Mouse (Mus musculus): ENCODE measurements around the gene Zscan21. TPM values are rescaled to one million over a fixed set of nuclear protein-coding genes. Genes with fewer than 3 reads are reported as not detected.

Gene Zscan21
- polyA plus RNA-seq (2015; fragmentation: Nextera tagmentation; extraction: Ambion mirVana), result 40.8 and 44.2 TPM in 2 replicates

GRCm38 (mm10) chr5:138116255-138117198 is at the start of gene Zscan21:
Gene Zscan21, plus strand, starts transcription at chr5:138116903.
- H3K4me2 ChIP-seq (ENCODE audit: low read depth, low read length), result peak within 1 kb of the TSS; percentile 58
- no peaks in the 10 kb centered on the region; the same call in 1 of the 2 replicates for H3K36me3 ChIP-seq (ENCODE audit: control insufficient read depth, insufficient read depth, low read length)
- no peaks in the 10 kb centered on the region for H3K9me3 ChIP-seq (ENCODE audit: control insufficient read depth, low read length)
- no peaks in the 10 kb centered on the region for H3K27me3 ChIP-seq (replicated peaks; ENCODE audit: control insufficient read depth, insufficient read depth, low read length)
- peak within 1 kb of the TSS; percentile 71 for H3K9ac ChIP-seq (ENCODE audit: low read depth, low read length)
- ATAC-seq, result peak; percentile 99
- peak within 1 kb of the TSS; percentile 59 for H3K4me3 ChIP-seq (ENCODE audit: low read length)
- WGBS, result 6% methylated on average over 38 of the region's 38 CpGs
- H3K4me1 ChIP-seq (ENCODE audit: control insufficient read depth, insufficient read depth, low read length), result peaks cover 11% of the 10 kb centered on the region; the same call in 1 of the 2 replicates
- H3K27ac ChIP-seq (ENCODE audit: low read length), result peak within 1 kb of the TSS; percentile 88

- WGBS, result 83% methylated on average over 4 of the region's 4 CpGs
- Histone ChIP-seq H3K27me3 (replicated peaks; ENCODE audit: control insufficient read depth, insufficient read depth, low read length) (no peaks in the 10 kb centered on the region), H3K9me3 (ENCODE audit: control insufficient read depth, low read length) (no peaks in the 10 kb centered on the region), H3K4me3 (ENCODE audit: low read length) (no peak overlapping the region), H3K9ac (ENCODE audit: low read depth, low read length) (no peak overlapping the region), H3K4me1 (ENCODE audit: control insufficient read depth, insufficient read depth, low read length) (no peaks in the 10 kb centered on the region), H3K4me2 (ENCODE audit: low read depth, low read length) (no peak overlapping the region), H3K36me3 (ENCODE audit: control insufficient read depth, insufficient read depth, low read length) (no peaks in the 10 kb centered on the region), H3K27ac (ENCODE audit: low read length) (no peak overlapping the region)
- ATAC-seq, result no peak
Observed at GRCm38 (mm10) chr5:138073803-138074202, 42.9 kb upstream of the Zscan21 start.

GRCm38 (mm10) chr5:138075684-138076083 is 41.0 kb upstream of the Zscan21 start:
- ATAC-seq, result no peak
- no peaks in the 10 kb centered on the region for H3K27me3 ChIP-seq (replicated peaks; ENCODE audit: control insufficient read depth, insufficient read depth, low read length)
- no peaks in the 10 kb centered on the region for H3K36me3 ChIP-seq (ENCODE audit: control insufficient read depth, insufficient read depth, low read length)
- no peak overlapping the region for H3K4me2 ChIP-seq (ENCODE audit: low read depth, low read length)
- 76% methylated on average over 3 of the region's 3 CpGs for WGBS
- no peak overlapping the region for H3K9ac ChIP-seq (ENCODE audit: low read depth, low read length)
- no peak overlapping the region for H3K4me3 ChIP-seq (ENCODE audit: low read length)
- no peaks in the 10 kb centered on the region for H3K4me1 ChIP-seq (ENCODE audit: control insufficient read depth, insufficient read depth, low read length)
- no peak overlapping the region for H3K27ac ChIP-seq (ENCODE audit: low read length)
- H3K9me3 ChIP-seq (ENCODE audit: control insufficient read depth, low read length), result no peaks in the 10 kb centered on the region

- H3K9ac ChIP-seq (ENCODE audit: low read depth, low read length), result no peak overlapping the region
- 54% methylated on average over 2 of the region's 2 CpGs for WGBS
- no peak for ATAC-seq
- no peak overlapping the region for H3K27ac ChIP-seq (ENCODE audit: low read length)
- no peaks in the 10 kb centered on the region for H3K36me3 ChIP-seq (ENCODE audit: control insufficient read depth, insufficient read depth, low read length)
- no peaks in the 10 kb centered on the region for H3K9me3 ChIP-seq (ENCODE audit: control insufficient read depth, low read length)
- H3K4me2 ChIP-seq (ENCODE audit: low read depth, low read length), result no peak overlapping the region
- no peaks in the 10 kb centered on the region for H3K4me1 ChIP-seq (ENCODE audit: control insufficient read depth, insufficient read depth, low read length)
- no peaks in the 10 kb centered on the region for H3K27me3 ChIP-seq (replicated peaks; ENCODE audit: control insufficient read depth, insufficient read depth, low read length)
- H3K4me3 ChIP-seq (ENCODE audit: low read length), result no peak overlapping the region
Observed at GRCm38 (mm10) chr5:138076148-138076547, 40.6 kb upstream of the Zscan21 start.

- WGBS, result 92% methylated on average over 5 of the region's 5 CpGs
- Histone ChIP-seq H3K9me3 (ENCODE audit: control insufficient read depth, low read length) (no peaks in the 10 kb centered on the region), H3K9ac (ENCODE audit: low read depth, low read length) (no peak overlapping the region), H3K27ac (ENCODE audit: low read length) (no peak overlapping the region), H3K4me2 (ENCODE audit: low read depth, low read length) (no peak overlapping the region), H3K27me3 (replicated peaks; ENCODE audit: control insufficient read depth, insufficient read depth, low read length) (no peaks in the 10 kb centered on the region), H3K36me3 (ENCODE audit: control insufficient read depth, insufficient read depth, low read length) (no peaks in the 10 kb centered on the region), H3K4me1 (ENCODE audit: control insufficient read depth, insufficient read depth, low read length) (no peaks in the 10 kb centered on the region), H3K4me3 (ENCODE audit: low read length) (no peak overlapping the region)
- ATAC-seq, result no peak
Observed at GRCm38 (mm10) chr5:138080456-138080855, 36.2 kb upstream of the Zscan21 start.

GRCm38 (mm10) chr5:138081446-138081845 is 35.3 kb upstream of the Zscan21 start:
- 85% methylated on average over 9 of the region's 9 CpGs for WGBS
- no peaks in the 10 kb centered on the region for H3K36me3 ChIP-seq (ENCODE audit: control insufficient read depth, insufficient read depth, low read length)
- H3K4me2 ChIP-seq (ENCODE audit: low read depth, low read length), result no peak overlapping the region

GRCm38 (mm10) chr5:138083318-138083900 is 33.3 kb upstream of the Zscan21 start:
- 56% methylated on average over 2 of the region's 2 CpGs for WGBS
- H3K9ac ChIP-seq (ENCODE audit: low read depth, low read length), result no peak overlapping the region
- peaks cover 5% of the 10 kb centered on the region; the same call in 1 of the 2 replicates for H3K4me1 ChIP-seq (ENCODE audit: control insufficient read depth, insufficient read depth, low read length)
- no peaks in the 10 kb centered on the region for H3K9me3 ChIP-seq (ENCODE audit: control insufficient read depth, low read length)
- ATAC-seq, result no peak
- H3K4me3 ChIP-seq (ENCODE audit: low read length), result no peak overlapping the region
- H3K36me3 ChIP-seq (ENCODE audit: control insufficient read depth, insufficient read depth, low read length), result no peaks in the 10 kb centered on the region
- no peaks in the 10 kb centered on the region for H3K27me3 ChIP-seq (replicated peaks; ENCODE audit: control insufficient read depth, insufficient read depth, low read length)
- no peak overlapping the region for H3K4me2 ChIP-seq (ENCODE audit: low read depth, low read length)
- no peak overlapping the region for H3K27ac ChIP-seq (ENCODE audit: low read length)

More at GRCm38 (mm10) chr5:138081446-138081845, 35.3 kb upstream of the Zscan21 start:
- no peak for ATAC-seq
- Histone ChIP-seq H3K9ac (ENCODE audit: low read depth, low read length) (no peak overlapping the region), H3K4me3 (ENCODE audit: low read length) (no peak overlapping the region), H3K27ac (ENCODE audit: low read length) (no peak overlapping the region), H3K4me1 (ENCODE audit: control insufficient read depth, insufficient read depth, low read length) (no peaks in the 10 kb centered on the region), H3K27me3 (replicated peaks; ENCODE audit: control insufficient read depth, insufficient read depth, low read length) (no peaks in the 10 kb centered on the region), H3K9me3 (ENCODE audit: control insufficient read depth, low read length) (no peaks in the 10 kb centered on the region)

- Histone ChIP-seq H3K36me3 (ENCODE audit: control insufficient read depth, insufficient read depth, low read length) (no peaks in the 10 kb centered on the region), H3K9ac (ENCODE audit: low read depth, low read length) (no peak overlapping the region), H3K27ac (ENCODE audit: low read length) (no peak overlapping the region), H3K4me1 (ENCODE audit: control insufficient read depth, insufficient read depth, low read length) (peaks cover 9% of the 10 kb centered on the region; the same call in 1 of the 2 replicates), H3K9me3 (ENCODE audit: control insufficient read depth, low read length) (no peaks in the 10 kb centered on the region), H3K4me3 (ENCODE audit: low read length) (no peak overlapping the region), H3K27me3 (replicated peaks; ENCODE audit: control insufficient read depth, insufficient read depth, low read length) (no peaks in the 10 kb centered on the region), H3K4me2 (ENCODE audit: low read depth, low read length) (no peak overlapping the region)
- ATAC-seq, result no peak
- 85% methylated on average over 2 of the region's 2 CpGs for WGBS
Observed at GRCm38 (mm10) chr5:138083936-138084335, 32.8 kb upstream of the Zscan21 start.

- H3K27me3 ChIP-seq (replicated peaks; ENCODE audit: control insufficient read depth, insufficient read depth, low read length), result no peaks in the 10 kb centered on the region
- no peaks in the 10 kb centered on the region for H3K9me3 ChIP-seq (ENCODE audit: control insufficient read depth, low read length)
- ATAC-seq, result no peak
- H3K36me3 ChIP-seq (ENCODE audit: control insufficient read depth, insufficient read depth, low read length), result no peaks in the 10 kb centered on the region; the same call in 1 of the 2 replicates
- peak overlapping the region; percentile 99; the same call in 1 of the 2 replicates for H3K9ac ChIP-seq (ENCODE audit: low read depth, low read length)
- no peak overlapping the region for H3K27ac ChIP-seq (ENCODE audit: low read length)
- H3K4me2 ChIP-seq (ENCODE audit: low read depth, low read length), result peak overlapping the region; percentile 39
- peaks cover 9% of the 10 kb centered on the region; the same call in 1 of the 2 replicates for H3K4me1 ChIP-seq (ENCODE audit: control insufficient read depth, insufficient read depth, low read length)
- WGBS, result 32% methylated on average over 2 of the region's 2 CpGs
- H3K4me3 ChIP-seq (ENCODE audit: low read length), result peak overlapping the region; percentile 92
Observed at GRCm38 (mm10) chr5:138084507-138084906, 32.2 kb upstream of the Zscan21 start.

Data from intestine, embryonic 16.5 days (tissue).